Mouse (Mus musculus) layer of hippocampus, postnatal 25 days (tissue): ENCODE results near the gene Gm49353. TPM values are rescaled to one million over a fixed set of nuclear protein-coding genes. Genes with fewer than 3 reads are reported as not detected.

Source experiments
- DNase-seq, 2 experiments: peaks; one replicate each; pipeline ENCODE4 v3.0.0; 2022; ENCODE audit warnings: mixed read lengths in 2 of 2, low spot score in 1 of 2; ENCODE audit errors: extremely low spot score in 1 of 2
- total RNA-seq, 2 experiments: library from RNA; stranded (reverse); gene quantifications; 2 replicates each; pipeline ENCODE4 v1.2.3; 2021

Gene Gm49353
- 10 to 100 TPM; 22.0 to 29.7 TPM for total RNA-seq

GRCm38 (mm10) chr10:29198642-29199041, at the start of gene Gm49353:
TSS of gene Gm49353 (plus strand) at chr10:29198954.
- no peak for DNase-seq

DNA sequence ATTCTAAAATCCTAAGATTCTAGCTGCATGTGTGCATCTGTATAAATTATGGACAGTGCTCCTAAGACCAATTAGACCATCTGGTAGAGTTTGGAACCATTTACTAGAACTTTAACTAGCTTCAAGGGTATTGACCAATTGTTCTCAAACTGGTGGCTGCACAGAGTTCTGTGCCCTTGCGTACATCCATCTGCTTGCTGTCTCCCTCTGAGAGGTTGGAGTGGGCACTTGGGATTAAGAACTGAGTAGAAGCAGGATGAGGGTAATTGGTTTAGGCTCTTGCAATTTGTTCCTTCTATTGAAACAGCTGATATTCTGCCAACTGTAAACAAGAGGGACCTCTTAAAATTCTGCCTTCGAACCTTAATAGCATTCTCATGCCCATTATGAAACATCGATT, 43.5 kb upstream of the Gm49353 start:
- no peak for DNase-seq

DNA sequence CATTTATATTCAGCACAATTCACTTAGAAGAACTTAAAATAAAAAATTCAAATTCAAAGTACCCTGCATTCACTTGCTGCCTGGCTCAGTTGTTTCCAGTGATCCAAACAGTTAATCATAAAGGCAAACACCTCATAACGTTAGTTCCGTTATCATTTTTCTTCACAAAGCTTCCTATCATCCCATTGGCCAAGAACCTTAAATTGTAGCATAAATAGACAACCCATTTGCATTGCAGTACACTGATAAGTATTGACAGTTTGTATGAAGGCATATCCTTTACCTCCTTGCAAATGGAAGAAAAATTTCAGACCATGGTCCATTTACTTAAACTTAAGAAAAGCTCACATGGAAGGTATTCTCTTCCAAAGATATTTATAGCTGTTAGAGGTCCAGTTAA, 37.1 kb upstream of the Gm49353 start:
- DNase-seq, result no peak

GRCm38 (mm10) chr10:29173778-29174177, 25.0 kb upstream of the Gm49353 start:
- DNase-seq, result no peak

DNA sequence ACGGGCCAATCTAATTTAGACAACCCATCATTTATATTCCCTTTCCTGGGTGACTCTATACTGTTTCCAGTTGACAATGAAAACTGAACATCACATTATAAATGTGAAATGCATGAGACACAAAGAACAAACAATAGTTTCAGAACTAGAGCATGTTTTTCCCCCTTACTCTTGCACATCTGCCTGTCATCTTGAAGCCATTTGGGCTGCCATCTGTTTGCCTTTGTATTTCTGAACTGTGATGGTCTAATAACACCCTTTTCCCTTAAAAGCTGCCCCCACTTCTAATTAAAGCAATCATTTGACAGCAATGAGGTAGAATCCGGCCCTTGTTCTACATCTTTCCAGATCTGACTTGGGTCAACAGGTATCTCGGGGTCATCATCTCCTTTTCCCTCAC, 23.1 kb upstream of the Gm49353 start:
- peak in 1 of 2 experiments; percentile 37 for DNase-seq

DNA sequence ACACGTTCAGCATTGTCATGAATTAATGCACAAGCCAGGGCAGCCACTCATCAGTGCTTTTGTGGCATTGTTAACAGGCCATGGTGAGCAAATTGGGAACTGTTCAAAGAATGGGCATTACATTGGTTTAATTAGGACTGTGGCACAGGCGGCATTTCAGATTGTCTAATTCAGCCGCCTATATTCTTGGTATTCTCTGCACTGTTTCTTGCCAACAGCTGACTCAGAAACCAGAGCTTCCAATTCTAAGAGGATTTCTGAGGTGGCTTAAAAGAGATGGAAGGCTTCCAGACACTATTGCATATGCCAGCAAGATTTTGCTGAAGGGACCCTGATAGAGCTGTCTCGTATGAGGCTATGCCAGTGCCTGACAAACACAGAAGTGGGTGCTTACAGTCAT, 21.9 kb upstream of the Gm49353 start:
- DNase-seq, result no peak

DNA sequence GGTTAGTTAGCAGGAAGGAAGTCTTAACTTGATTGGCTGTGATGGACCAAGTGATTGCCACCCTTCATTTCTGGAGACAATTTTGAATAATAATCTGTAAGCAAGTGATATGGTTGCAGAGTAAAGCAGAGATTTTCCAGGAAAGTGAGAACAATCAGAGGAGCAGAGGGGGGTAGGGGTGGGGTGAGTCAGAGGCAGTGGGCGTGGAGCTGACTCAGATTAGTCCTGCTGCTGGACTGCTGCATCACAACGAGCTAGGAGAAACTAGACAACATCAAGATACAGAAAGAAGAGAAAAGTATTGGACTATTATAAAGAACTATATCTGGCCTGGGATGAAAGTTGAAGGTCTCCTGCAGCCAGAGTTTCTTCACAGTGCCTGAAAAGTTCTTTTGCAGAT, 20.8 kb upstream of the Gm49353 start:
- DNase-seq, result no peak

- no peak for DNase-seq
Observed at GRCm38 (mm10) chr10:29180210-29180609, 18.5 kb upstream of the Gm49353 start.

GRCm38 (mm10) chr10:29181046-29181445, 17.7 kb upstream of the Gm49353 start:
- no peak for DNase-seq

DNA sequence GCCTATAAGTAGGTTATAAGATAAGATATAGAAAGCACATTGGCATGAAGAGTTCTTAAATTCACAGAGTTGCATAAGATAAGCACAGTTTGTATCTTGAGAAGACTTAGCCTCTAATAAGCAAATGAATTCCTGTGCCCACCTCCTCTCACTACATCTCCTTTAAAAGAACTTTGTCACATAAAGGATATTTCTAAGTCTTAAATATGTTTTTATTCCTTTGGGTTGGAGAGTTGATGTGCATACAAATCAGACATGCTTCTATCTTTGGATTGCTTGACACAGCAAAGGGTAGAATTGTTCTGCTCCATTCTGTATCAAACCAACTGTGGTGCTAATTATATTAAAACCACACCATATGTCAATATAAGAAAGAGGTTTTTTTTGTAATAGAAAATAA, 5.0 kb upstream of the Gm49353 start:
- DNase-seq, result no peak

- DNase-seq, result no peak
Observed at GRCm38 (mm10) chr10:29196811-29197210, 1.9 kb upstream of the Gm49353 start.

DNA sequence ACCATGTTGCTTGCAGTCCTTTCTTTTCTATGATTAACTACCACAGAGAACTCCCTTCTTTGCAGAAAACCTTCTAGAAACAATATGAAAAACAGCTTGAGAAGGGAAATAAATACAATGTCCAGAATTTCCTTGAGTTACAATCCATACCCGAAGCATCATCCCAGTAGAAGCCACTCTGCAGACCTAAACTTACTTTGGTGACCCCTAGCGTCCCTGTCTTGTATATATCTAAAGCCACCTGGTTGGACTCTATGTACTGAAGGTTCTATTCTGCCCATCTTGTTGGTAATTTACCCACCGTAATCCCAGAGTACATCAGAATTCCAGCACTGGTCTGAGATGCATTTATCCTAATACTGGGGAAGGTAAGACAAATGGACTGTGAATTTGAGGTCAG, 1.1 kb downstream of the Gm49353 start:
- no peak for DNase-seq

- no peak for DNase-seq
Observed at GRCm38 (mm10) chr10:29200609-29201008, 1.9 kb downstream of the Gm49353 start.

GRCm38 (mm10) chr10:29206730-29207129, 8.0 kb downstream of the Gm49353 start:
- DNase-seq, result peak in 1 of 2 experiments; percentile 30

- no peak for DNase-seq
Observed at GRCm38 (mm10) chr10:29208735-29209134, 10.0 kb downstream of the Gm49353 start.

- peak in 1 of 2 experiments; percentile 24 for DNase-seq
Observed at GRCm38 (mm10) chr10:29211453-29211852, 12.7 kb downstream of the Gm49353 start, which contains the start of gene 9330159F19Rik. TSS of gene 9330159F19Rik (plus strand) at chr10:29211606.

- no peak for DNase-seq
Observed at GRCm38 (mm10) chr10:29213534-29214100, 14.9 kb downstream of the Gm49353 start.

GRCm38 (mm10) chr10:29216957-29217356, 18.2 kb downstream of the Gm49353 start:
- DNase-seq, result no peak

DNA sequence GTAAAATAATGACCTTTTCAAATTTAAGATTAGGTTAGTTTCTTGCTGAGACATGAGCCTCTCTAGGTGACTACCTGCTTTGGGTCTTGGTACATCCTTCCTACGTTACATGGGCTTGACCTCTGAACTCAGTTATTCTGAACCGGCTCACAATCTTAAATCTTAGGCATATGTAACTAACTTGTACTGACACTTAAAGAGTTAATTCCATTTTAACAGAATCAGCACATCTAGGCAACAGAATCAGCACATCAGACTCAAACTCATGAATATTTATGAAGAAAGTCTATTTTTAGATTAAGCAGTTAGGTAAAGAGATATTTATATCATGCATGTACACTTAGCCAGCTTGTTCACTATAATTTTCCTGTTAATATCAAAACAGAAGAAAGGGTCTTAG, 18.7 kb downstream of the Gm49353 start:
- no peak for DNase-seq

GRCm38 (mm10) chr10:29225329-29225728, 26.6 kb downstream of the Gm49353 start:
- no peak for DNase-seq

DNA sequence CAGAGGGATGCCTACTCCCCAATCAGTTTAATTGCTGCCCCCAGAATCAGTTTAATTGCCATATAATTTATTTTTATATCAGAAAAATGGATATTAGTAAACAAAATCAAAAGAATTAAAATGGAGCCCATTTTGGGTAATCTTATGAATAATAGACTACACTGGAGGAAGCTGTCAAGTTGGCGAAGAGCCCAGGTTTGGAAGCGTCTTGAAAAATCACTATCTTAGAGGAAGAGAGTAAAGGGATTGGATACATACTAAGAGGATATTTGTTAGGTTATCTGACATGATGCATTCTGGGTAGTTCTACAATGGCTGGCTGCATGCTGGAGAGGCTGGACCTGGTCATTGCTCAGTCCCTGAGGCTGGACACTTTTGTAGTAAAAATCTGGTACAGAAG, 32.5 kb downstream of the Gm49353 start:
- no peak for DNase-seq
